Mouse (Mus musculus): ENCODE measurements around the gene Klf9.

- no peak for TF ChIP-seq CTCF (IDR thresholded peaks at IDR 0.05; ENCODE audit: low read depth)
- no peak for TF ChIP-seq EP300 (IDR thresholded peaks at IDR 0.05; ENCODE audit: low read depth)
Measured at GRCm38 (mm10) chr19:23175090-23175489, 34.1 kb downstream of the Klf9 start.
